Mouse (Mus musculus): ENCODE results near the gene Phlpp1.

Phlpp1 gene

GRCm38 (mm10) chr1:106386542-106386941 lies 215.0 kb downstream of the Phlpp1 start:
- DNase-seq (ENCODE audit: inconsistent ontology term), result no peak

- no peak for DNase-seq (ENCODE audit: inconsistent ontology term)
These were observed 215.7 kb downstream of the Phlpp1 start for GRCm38 (mm10) chr1:106387264-106387663.

GRCm38 (mm10) chr1:106389673-106390072 lies 218.1 kb downstream of the Phlpp1 start:
- DNase-seq (ENCODE audit: inconsistent ontology term), result peak; percentile 78

GRCm38 (mm10) chr1:106393072-106393471 lies 221.5 kb downstream of the Phlpp1 start:
- no peak for DNase-seq (ENCODE audit: inconsistent ontology term)

GRCm38 (mm10) chr1:106394678-106395077 lies 223.1 kb downstream of the Phlpp1 start:
- no peak for DNase-seq (ENCODE audit: inconsistent ontology term)

GRCm38 (mm10) chr1:106395476-106395875 lies 223.9 kb downstream of the Phlpp1 start:
- DNase-seq (ENCODE audit: inconsistent ontology term), result peak; percentile 62

- DNase-seq (ENCODE audit: inconsistent ontology term), result peak; percentile 97
These were observed 229.5 kb downstream of the Phlpp1 start for GRCm38 (mm10) chr1:106400900-106401634.

- peak; percentile 89 for DNase-seq (ENCODE audit: inconsistent ontology term)
These were observed 231.5 kb downstream of the Phlpp1 start for GRCm38 (mm10) chr1:106403011-106403501.

- peak; percentile 46 for DNase-seq (ENCODE audit: inconsistent ontology term)
These were observed 235.3 kb downstream of the Phlpp1 start for GRCm38 (mm10) chr1:106406852-106407251.

- peak; percentile 70 for DNase-seq (ENCODE audit: inconsistent ontology term)
These were observed 236.4 kb downstream of the Phlpp1 start for GRCm38 (mm10) chr1:106407963-106408440.

GRCm38 (mm10) chr1:106410858-106411257 lies 239.3 kb downstream of the Phlpp1 start:
- DNase-seq (ENCODE audit: inconsistent ontology term), result no peak

- peak; percentile 36 for DNase-seq (ENCODE audit: inconsistent ontology term)
These were observed 253.8 kb downstream of the Phlpp1 start for GRCm38 (mm10) chr1:106425128-106425936.

GRCm38 (mm10) chr1:106428170-106428569 lies 256.6 kb downstream of the Phlpp1 start:
- DNase-seq (ENCODE audit: inconsistent ontology term), result peak; percentile 70

GRCm38 (mm10) chr1:106428580-106428979 lies 257.0 kb downstream of the Phlpp1 start:
- DNase-seq (ENCODE audit: inconsistent ontology term), result no peak

GRCm38 (mm10) chr1:106433580-106433979 lies 262.0 kb downstream of the Phlpp1 start:
- no peak for DNase-seq (ENCODE audit: inconsistent ontology term)

All from Muller cell, postnatal 12 days (primary cell).